Mouse (Mus musculus) kidney, adult 9 months (tissue): ENCODE measurements around the gene Prkcz.
A peak's percentile ranks its signal among the peaks of the same experiment; 100 is the strongest.

Source experiments
- DNase-seq: peaks from one replicate; pipeline ENCODE4 v3.0.0; 2022

The Prkcz gene

DNA sequence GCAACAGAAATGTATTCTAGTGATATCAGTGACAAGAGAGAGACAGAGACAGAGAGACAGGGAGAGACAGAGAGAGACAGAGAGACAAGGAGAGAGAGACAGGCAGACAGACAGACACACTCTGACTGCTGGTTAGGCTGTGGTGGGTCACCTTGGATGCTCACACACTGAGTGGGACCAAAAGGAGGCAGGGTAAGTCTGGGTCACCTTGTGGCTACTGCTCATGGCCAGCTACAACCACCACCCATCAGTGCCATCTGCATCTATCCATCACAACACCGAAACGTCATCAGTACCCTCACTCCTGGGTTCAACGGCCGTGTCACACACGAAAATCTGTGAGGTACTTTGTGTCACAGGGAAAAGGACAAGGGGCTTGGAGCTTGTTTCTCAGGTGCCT is 53.6 kb downstream of the Prkcz start:
- DNase-seq = no peak

DNA sequence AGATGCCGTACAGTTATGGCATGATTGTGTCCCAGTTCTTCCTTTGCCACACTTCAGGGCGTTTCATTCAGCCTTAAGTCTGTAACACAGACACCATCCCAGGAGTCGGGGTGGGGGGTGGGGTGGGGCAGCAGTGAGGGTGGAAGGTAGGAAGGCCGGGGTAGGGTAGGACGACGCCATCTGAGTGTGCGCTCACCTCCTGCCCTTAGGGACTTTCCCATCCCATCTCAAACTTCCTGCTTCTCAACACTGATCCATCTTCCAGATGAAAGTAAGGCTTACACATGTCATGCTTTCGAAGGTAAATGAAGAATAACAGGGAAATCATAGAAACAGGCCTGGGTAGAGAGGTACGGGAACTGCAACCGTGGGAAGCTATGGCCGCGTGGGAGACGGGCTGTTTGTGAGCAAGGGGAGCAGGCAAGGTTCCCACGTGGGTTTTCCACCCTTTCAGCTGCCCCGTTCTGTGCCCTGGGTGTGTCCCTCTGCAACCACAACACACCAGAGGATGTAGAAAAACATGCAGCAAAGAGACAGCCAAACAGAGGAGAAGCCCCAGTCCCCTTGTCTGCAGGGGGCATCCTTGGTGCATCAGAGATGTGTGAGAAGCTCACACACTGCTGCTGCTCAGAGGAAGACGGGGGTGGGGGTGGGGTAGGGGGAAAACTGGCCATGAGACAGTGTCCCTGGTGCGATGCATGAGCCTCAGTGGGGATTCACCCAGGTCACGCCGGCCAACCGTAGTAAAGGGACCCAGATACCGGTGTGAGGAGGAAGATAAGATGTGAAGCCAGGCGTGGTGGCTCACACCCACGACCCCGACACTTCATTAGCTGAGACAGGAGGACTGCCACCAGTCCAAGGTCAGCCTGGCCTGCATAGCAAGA is 54.6 kb downstream of the Prkcz start:
- DNase-seq = no peak

DNA sequence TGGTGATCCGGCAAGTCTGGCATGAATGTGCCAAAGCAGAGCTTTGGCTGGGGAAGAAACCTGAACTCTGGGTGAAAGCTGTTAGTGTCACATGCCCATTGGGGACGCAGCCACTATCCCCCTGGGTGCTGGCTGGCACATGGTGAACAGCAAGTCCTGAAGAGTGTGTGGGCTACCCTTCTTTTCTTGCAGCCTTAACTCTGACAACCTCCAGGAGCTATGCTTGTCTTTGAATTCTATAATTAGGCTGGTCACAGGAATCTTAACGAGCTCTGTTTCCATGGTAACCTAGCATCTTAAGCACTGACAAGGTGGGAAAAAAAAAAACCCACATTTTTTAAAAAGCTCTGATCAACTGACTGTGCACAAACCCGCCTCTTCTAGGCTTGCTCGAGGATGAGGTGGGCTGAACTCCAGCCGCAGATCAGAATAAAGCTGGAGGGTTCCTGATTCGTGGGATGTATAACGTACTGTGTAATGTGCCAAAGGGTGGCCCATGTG is 55.6 kb downstream of the Prkcz start:
- DNase-seq = no peak

DNA sequence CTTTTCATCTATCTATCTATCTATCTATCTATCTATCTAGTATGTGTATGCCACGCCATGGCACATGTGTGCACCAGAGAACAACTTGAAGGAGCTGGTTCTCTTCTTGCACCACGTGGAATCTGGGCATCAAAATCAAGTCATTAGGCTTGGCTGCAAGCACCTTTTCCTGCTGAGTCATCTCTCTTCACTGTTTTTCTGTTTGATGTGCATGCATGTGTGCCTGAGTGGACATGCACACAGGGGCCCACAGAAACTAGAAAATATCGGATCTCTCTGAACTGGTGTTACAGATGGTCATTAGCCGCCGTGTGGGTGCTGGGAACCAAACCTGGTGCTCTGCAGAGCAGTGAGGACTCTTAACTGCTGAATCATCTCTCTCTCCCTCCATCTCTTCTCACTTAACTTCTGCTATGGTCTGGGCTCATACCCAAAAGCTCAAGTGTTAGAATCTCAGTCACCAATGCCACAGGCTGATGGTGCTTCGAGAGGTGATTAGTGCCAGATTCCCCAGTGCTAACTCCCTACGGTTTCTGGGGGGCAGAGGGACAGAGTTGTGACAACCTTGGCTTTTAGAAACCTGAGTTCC is 56.6 kb downstream of the Prkcz start:
- no peak for DNase-seq

DNA sequence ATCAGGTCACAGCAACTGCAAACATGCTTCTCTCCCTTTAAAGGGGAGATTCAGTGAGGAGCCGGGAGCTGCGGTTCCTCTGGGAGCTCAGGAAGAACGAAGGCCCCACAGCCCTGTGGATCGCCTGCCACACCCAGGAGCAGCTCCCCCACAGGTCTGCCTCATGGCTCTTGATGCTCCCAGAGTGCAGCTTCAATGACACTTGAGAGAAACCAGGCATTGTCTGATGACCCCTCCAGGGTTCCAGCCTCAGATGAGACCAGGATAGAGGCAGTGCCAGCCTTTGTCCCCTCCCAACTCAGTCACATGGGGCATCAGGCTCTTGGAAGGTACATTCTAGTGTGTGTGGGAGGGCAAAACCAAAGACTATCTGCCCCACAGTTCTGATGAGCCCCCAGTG is 59.2 kb downstream of the Prkcz start:
- no peak for DNase-seq

DNA sequence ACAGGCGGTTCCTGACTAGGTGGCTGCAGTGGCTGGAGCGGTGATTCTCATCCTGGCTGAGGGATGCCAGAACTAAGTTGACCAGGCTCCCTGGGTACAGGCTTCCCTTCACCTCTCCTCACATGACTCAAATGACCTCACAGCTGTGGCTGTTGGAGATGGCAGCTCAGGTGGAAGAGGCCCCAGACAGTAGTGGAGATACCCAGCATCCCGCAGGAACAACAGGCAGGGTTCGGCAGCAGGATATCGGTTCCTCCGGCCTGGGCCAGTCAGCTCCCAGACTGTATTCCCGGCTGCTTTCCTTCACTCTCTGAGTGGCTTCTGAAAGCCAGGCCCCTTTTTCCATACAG is 60.1 kb downstream of the Prkcz start:
- no peak for DNase-seq

DNA sequence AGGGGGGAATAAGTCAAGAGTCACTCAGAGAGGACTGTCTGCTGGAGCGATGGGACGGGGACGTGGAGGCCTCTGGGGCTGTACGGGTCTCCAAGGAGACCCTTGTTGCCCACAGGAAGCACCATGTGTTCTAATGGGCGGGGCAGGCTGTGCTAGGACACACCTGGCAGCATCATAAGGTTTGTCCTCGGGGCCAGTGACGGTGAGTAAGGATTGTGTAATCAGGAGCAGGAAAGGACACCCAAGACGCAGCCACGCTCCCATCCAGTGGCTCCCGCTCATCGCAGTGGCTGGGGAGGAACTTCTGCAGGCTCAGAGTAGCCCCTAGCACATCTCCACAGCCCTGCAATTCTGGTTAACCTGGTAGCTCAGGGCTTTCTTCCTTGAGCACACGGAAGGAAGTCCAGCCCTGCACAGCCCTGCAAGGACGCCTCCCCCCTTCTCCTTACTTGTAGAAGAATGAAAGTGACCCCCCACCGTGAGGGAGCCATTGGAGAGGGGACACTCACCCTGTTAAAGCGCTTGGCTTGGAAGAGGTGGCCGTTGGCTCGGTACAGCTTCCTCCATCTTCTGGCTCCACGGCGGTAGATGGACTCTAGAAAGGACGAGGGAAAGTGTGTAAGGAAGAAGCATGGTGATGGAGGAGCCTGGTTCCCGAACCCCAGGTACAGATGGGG is 60.6 kb downstream of the Prkcz start:
- DNase-seq = no peak

DNA sequence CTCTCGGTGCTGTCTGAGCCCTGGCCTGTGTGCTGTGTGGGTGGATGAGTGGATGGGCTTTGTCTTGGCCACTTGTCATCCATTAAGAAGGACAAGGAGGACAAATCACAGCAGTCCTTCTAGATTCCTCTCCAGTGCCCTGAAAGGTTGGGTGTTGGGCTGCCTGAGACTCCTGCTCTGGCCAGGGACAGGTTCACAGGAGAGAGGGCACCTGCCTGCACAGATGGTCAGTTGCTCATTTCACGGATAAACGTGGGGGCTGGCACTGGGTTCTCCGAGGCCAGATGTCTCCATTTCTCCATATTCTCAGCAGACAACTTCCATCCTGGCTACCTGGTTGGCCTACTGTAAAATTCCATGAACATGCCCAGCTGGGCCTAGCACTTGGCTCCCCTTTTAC is 62.3 kb downstream of the Prkcz start:
- no peak for DNase-seq

DNA sequence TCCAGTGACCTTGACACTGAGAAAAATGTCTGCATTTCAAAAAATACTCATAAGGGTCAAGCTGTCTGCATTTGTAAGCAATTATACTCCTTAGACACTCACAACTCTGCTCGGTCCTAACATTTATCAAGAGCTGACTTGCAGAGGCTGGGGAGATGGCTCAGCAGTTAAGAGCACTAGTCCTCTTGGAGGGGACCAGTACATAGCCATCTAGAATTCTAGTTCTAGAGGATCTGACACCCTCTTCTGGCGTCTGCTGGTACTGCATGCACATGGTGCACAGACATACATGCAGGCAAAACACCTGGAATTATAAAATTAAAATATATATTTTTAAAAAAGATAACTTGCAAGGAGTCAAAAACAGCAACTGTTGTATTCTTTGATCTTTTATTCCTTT is 64.1 kb downstream of the Prkcz start:
- DNase-seq = peak; percentile 40

DNA sequence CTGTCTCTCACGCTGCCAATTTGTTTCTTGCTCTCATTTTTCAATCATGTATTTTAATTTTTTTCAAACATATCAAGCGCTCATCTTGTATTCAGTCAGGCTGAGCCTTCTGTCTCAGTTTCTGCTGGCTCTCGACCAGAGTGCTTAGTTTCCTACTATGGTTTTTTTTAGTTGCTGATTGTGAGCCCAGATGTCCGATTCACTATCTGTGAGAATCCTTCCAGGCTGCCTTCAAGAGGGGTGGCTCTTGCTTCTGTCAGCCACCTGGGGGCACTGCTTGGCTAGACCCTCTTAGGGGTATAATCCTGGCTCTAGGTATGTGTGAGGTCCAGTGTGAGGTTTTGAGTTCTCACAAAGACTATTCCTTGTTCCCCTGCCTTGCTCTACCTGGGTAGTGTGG is 65.2 kb downstream of the Prkcz start:
- no peak for DNase-seq

DNA sequence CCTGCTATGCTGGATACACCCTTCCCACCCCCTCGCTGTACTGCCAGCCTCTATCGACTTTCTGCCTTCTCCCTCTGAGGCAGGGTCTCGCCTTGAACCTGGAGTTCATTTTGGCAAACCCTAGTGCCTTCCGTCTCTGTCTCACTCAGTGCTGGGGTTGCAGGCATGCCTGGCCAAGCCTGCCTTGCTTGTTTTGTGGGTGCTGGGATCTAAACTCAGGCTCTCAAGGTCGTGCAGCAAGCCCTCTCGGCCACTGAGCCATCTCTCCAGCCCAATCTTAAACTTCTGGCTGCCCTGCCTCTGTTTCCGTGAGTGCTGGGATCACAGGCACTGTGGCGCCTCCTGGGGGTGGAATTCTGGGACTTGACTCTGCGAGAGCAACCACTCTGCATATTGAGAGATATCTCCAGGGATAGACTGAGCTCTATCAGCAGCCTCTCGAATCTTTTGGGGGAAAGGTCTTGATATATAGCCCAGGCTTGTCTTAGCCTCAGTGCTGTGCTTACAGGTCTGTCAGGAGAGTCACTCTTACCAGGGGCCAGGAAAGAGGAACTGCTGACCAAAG is 66.1 kb downstream of the Prkcz start:
- no peak for DNase-seq

DNA sequence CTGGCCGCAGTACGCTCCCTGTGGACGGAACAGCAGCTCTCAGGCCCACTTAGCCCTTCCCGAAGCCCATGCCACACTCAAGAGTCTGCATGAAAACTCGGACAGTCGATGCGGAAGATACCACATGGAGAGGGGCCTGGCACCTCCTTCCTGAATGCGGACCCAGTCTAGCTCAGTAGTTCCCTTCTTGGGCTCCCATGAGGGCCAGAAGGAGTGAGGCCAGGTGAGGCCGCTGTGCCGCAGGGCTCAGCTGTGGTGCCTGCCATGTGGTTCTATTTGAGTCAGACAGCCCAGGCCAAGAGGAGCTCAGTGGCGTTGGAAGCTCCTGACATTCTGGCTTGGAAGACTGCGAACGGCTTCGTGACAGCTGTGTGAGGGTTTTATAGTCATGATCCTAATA is 66.8 kb downstream of the Prkcz start:
- no peak for DNase-seq

DNA sequence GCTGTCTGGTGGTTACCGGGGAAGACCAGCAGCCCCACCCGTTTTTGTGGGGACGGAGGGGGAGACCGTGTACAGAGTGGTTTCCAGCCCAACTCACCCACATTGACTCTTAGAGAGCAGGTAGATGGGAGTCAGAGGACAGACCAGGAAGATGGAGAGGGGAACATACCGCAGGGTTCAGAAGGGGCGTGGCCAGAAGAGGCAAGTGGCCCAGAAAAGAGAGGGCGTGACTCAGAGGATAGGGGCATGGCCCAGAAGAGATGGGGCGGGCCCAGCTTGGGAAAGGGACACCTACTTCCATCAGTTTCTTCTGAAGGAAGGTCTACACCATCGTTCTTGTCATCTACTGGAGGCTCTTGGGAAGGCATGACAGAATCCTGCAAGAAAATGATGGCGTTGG is 68.3 kb downstream of the Prkcz start:
- DNase-seq = no peak

DNA sequence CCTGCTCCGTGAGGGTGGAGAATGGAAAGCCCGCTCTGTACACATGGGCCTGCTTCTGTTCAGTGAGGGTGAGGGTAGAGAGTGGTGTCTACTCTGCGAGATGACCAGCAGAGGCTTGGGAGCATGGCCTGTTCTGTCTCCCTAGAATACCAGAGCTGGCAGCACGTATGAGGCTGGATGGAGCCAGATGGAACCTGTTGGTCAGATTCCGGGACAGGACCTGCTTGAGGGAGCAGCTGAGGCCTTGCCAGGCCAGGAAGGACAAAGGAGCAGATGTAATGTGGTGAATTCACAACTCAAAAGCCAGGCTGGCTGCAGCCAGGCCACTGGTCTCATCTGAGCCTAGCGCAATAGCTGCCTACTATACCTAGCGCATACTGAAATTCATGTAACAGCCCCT is 71.1 kb downstream of the Prkcz start:
- peak; percentile 46 for DNase-seq

DNA sequence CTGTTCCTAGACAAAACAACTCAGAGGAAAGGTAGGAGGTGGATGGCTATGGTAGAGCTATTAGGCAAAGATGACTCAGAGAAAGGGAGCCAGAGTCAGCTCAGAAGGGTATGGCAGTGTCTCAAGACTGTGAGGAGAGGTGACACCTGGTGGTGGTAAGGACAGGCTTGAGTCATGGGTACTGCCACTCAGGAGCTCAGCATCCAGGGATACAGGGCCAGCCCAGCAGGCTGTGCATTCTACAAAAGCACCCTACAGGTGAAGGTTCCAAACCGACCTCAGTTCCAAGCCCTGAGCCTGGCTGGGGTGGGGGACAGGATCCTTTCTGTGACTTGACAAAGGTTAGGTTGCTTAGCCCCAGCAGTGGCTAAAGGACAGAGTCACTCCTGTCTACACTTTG is 72.6 kb downstream of the Prkcz start:
- DNase-seq = no peak

DNA sequence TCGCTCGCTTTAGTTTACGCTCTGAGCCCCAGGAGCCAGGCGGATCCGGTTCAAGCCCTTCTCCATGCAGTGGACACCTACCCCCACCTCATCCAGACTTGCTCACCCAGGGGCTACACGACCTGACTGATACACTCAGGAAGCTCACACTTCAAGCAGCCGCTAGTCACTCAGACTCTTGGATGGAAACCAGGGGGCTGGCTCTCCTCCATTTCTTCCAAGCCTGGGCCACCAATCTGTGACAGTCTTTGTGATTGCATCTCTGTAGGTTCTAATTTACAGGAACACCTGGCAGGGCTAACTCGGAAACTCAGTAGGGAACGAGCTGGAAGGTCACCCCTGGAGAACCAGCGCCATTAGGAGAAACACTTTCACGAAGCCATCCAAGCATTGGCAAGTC is 73.4 kb downstream of the Prkcz start:
- DNase-seq = no peak

DNA sequence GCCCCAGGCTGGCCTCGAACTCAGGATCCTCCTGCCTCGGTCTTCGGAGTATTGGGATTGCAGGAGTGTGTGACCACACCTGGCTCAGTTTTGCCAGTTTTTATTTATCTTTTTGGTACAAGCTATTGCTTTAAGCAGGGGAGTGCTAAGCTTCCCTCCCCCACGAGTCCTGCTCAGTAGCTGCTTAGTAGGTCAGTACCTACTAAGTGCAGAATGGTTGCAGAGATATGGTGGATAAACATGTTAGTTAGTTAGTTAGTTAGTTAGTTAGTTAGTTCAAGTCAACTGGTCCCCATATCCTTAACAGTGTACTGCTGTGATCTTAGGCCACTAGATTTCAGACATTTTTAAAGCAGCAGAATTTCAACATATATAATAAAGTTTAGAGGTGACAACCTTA is 75.1 kb downstream of the Prkcz start:
- DNase-seq = no peak

DNA sequence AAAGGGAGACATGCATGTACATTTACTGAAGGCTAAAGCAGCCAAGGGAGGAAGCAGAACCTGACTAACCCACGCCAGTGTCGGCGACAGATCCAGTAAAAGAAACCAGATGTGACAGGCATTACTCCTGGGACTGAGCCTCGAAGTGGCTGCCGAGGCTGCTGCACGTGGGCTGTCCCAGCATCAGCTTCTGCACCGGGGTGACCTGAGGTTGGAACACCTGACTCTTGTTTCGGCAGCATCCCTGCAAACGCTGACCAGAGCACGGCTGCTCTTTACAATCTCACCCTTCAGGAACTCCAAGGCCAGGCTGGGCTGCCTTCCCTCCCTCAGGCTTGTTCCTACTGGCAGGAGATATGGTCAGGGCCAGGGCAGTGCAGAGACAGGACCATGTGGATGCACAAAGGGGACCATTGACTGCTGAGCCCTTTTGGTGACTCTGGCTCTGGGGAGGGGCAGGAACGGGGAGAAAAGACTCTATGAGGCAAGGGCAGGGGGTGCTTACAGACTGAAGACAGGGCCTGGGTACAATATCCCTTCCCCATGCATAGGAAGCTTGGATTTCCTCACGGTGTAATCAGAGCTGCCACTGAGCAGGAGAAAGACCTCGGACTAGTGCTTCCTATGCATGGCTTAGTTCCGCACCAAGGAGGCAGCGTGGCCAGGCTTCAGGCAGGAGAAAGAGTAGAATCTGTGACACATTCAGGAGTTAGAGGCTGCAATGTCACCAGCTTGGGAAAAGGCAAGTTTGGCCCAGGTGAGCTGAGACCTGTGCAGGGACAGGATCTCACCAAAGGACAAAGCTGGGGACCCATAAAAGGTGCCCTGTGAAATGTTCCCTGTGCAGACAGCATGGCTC is 76.4 kb downstream of the Prkcz start:
- no peak for DNase-seq

DNA sequence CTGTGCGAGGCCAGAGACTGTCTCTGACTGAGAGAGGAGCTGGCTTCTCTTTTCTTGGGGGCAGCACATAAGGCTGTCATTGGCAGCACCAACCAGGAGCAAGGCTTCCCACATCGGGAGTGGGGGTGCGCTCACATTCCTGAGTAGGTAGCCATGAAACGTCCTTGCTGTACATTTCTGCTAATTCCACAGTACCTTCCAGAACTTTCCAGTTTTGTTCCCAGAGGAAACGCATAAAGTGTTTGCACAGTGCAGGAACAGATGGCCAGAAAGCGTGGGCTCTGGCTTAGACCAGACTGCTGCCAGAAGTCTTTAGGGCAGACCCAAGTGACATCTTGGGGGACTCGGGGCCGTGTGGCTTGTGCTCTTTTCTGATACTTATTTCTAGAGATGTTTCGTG is 77.6 kb downstream of the Prkcz start:
- DNase-seq = no peak

DNA sequence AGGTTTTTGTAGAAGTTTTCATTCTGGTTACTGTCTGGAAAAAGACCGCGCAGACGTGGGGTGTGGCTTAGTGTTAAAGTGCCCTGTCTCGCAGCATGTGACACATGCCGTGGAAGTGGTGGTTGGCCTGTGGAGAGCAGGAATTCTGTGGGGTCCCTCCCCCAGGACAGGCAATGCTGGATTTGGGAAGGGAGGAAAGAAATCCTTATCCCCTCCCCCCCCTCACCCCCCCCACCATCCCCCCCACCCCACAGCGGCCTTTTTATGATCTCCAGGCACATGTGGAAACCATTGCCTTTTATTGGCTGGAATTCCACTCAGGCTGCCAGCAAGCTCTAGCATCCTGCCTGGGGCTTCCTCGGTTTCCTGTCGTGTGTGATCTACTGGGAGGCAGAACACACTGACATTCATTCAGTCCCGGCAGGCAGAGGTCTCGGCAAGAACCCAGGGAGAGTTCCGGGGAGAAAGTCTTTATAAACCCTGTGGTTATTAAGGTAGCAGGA is 78.1 kb downstream of the Prkcz start:
- DNase-seq = peak; percentile 22

DNA sequence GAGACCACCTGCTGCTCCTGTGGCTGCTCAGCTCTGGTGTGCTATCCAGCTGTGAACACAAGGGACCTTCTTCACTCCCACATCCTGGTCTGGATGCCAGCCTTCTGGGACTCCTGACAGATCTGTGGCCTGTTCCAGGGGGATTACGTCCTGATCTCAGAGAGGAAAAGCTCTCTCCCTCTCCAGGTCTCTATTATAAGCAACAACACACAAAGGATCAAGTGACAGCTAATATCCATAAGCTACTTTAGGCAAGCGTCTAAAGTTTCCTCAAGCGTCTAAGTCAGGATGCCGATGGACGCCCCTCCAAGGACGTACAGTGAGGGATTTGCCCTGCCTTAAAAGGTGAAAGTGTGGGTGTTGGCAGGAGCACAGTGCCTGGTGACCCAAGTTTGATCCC is 78.9 kb downstream of the Prkcz start:
- DNase-seq = no peak

DNA sequence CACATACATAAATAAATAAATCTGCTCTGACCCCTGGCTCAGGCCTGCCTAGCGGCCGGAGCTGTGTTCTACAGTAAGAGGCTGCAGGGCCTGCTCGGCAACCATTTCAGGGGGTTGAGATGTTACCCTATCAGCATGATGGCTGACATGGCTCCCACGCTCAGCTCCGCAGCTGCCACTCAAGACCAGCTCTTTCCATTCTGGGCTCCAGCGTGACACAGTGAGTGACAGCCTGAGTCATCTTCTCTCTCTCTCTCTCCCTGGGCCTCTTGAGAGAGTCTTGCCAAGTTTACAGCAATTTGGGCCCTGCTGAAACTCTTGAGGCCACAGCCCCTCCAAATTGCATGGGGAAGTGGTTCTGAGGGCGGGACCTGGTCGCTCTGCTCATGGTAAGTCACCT is 79.5 kb downstream of the Prkcz start:
- DNase-seq = no peak

DNA sequence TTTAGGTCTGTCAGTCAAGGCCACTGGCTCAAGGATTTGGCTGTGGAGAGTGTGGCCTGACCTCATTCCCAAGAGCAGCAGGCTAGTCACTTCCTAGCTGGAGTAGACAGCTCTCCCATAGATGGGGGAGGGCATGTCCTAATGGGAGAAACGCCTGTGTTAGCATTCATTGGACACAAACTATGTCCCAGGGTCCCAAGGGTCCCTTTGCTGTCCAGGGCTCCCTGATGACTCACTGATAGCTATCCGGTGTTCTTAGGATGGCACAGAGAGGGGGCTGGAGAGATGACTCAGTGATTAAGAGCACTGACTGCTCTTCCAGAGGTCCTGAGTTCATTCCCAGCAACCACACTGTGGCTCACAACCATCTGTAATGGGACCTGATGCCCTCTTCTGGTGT is 79.9 kb downstream of the Prkcz start:
- DNase-seq = no peak
